Mouse (Mus musculus) urinary bladder, adult 18-20 months (tissue): ENCODE results near the gene Slc5a3.
"Not testable (repeated sequence)": the region's sequence is repeated elsewhere in the genome, so short reads cannot be mapped to it uniquely, and the experiment has no call there.

ENCODE experiments used
- DNase-seq, 2 experiments: peaks; one replicate each; pipeline ENCODE4 v3.0.0; 2022; ENCODE audit warnings: low spot score in 2 of 2, mixed read lengths in 2 of 2

The Slc5a3 gene

DNA sequence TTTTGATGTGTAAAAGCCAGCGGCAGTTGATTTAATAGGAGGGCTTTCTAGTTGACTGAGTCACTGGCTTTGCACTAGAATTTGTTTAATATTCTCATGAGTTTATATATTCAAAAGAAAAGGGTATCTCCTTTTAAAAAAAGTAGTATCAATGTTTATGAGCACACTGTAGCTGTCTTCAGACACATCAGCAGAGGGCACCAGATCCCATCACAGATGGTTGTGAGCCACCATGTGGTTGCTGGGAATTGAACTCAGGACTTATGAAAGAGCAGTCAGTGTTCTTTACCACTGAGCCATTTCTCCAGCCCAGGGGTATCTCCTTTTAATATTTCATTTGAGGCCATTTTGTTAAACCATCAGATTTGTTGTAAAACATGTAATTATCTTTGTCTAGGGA lies 4.7 kb downstream of the Slc5a3 start:
- DNase-seq, result no peak

DNA sequence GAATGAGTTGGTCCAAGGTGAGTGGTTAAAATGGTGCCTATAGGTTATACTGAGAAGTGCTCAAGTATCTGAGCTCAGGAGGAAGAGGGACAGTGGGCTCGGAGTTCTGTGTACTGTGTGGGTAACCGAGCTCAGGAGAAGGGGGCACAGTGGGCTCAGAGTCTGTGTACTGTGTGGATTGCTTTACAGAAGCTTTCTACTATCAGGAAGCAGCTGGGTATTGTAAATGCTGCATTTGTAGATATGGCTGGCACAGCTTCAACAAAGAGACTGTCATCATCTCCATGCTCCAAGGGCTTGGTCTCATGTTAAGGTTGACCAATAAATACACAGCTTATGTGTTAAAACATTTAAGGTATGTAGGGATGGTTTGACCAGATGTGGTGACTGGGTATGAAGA lies 6.7 kb downstream of the Slc5a3 start:
- no peak for DNase-seq

DNA sequence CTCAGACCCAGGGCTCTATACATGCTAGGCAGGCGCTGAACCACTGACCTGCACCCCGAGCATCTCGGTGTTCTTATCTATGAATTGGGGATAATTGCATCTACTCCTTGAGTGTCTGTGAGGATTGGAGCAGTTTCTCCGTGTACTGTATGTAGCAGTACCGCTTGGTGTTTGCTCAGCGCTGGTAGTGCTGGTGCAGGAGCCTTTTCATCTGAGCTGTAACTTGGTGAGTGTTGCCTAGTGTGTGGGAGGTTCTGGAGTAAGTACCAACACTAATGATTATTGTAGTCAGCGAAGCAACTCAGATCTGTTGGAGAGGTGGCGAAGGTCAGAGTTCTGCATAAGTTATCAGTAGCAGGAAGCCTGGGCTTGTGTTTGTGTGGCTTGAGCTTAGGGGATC lies 12.2 kb downstream of the Slc5a3 start:
- no peak for DNase-seq

DNA sequence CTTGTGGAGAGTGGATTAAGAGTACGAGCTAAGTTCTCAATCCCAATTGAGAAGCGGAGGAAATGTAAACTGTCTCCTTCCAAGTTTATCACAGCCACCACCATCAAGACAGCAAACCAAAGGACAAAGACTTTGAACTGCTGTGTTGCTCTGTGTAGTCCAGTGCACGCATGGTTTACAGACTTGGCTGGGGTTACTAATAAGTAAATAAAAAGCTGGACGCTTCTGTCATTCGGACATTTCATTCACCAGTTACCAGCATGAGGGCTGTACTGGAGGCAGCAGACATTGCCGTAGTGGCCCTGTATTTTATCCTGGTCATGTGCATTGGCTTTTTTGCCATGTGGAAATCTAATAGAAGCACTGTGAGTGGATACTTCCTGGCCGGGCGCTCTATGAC lies 18.7 kb downstream of the Slc5a3 start:
- DNase-seq, result no peak

DNA sequence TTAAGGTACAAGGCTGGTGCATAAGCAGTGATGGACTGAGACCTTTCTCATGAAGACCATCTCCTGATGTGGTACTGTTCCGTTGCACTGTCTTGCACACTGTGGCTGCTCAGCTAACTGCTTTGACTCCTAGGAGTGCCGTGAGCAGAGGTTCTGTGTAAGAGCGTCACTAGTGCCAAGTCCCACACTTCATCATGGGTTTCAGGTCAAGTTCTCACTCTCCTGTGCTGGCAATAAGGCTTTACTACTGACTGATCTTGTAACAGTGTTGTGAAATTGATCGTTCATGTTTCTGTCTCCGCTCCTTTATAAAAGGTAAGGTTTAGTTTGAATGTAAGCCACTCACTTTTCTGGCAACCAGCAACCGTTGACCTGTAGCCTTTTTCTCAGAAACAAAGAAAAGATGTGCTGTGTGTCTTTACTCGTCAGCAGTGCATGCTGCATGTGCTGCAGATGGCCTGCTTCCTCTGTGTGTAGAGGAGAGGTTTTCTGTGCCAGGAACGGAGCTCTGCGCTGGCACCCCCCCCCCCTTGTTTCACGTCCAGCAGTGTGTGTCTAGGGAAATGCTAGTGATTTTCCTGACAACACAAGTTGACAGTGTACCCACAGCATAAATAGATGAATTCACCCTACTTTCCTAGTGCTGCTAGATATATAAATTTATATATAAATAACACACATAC lies 25.8 kb downstream of the Slc5a3 start:
- DNase-seq, result no peak

DNA sequence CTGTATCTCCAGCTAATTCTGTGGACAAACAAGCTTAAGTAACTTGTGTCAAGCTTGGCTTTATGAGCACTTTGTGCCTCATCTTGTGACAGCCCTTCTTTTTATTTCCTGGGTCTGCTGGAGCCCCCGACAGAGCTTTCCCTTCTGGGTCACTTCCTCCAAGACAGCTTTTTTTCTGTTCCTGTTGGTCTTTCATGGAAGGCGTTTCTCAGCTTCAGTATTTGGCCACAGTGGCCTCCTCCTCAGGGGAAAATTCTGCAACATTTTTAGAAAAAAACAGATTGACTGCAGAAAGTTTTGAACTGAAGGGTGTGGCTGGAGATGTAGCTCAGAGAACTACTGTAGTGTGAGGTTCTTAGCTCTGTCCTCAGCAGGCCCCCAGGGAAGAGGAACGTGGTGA lies 31.1 kb downstream of the Slc5a3 start:
- no peak for DNase-seq

DNA sequence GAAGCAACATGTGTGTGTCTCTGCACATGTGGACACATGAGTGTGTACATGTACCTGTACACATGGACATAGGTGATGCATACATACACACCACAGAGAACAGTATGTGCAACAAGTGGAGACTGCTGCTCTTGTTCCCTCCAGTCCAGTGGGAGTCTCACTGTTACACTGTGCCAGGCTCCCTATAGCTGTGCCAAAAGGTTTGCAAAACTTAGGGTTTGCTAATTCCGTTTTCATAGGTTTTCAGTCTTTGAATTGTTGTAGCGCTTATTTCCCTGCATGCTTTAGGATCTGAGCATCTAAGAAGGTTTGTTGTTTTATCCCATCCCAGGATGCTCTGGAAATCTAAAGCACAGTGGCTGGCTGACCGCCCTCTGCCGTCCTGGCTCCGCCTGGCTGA lies 33.8 kb downstream of the Slc5a3 start:
- no peak for DNase-seq

DNA sequence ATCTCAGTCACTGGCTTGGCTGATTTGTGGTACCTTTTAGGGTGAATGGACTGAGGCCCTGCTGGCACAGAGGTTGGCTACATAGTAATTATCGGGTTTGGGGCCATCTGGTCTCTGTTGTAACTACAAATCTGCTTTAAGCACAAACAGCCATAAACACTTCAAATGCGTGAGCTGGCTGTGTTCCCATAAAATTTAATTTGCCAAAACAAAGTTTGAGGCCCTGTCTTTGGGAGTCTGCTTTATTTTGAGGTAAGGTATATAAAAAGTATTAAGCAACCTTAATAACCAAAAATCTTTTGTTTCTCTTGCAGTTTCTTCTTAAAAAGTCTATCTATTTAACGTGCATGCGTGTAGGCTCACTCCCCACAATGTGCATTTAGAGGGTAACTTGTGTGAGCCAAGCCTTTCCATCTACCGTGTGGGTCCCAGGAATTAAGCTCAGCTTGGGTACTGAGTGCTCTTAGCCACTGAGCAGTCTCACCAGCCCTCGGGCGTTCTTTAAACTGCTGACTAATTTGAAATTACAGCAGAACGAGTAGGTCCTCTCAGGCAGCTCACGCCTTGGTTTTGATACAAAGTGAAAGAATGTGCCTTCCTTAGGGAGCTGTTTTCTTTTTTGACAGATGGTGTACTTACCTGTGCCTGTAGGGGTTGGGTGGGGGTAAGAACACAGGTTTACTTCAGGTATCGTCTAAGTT lies 40.4 kb downstream of the Slc5a3 start:
- DNase-seq, result no peak

DNA sequence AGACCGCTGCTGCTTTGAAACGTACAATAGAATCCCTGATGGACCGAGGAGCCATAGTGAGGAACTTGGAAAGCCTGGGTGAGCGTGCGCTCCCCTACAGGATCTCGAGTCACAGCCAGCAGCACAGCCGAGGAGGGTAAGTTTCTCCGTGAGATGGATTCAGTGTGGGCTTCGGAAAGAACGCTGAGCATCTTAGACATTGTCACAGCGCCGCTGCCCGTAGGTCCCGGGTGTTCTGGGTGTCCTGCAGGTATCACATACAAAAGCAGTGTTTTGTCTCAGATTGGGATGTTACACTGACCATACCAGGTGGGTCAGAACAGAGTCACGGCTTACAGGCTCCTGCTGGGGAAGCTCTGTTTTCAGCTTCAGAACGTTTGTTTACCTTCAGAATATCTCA lies 41.5 kb downstream of the Slc5a3 start:
- no peak for DNase-seq

DNA sequence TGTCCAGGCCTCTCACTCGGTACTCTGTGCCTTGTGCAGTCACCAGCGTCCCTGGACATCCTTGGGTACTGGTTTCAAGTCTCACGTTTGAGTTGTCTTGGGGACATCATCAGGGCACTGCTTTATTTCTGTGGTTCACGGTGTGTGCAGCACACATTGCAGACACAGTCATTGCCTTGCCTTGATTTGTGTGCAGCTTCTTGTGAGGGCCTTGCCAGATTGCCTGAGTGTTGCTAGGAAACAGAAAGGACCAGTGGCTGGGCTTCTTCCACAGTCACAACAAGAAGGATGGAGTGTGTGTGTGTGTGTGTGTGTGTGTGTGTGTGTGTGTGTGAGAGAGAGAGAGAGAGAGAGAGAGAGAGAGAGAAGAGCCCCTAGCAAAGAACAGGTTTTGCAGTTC lies 42.0 kb downstream of the Slc5a3 start:
- DNase-seq, result no peak

DNA sequence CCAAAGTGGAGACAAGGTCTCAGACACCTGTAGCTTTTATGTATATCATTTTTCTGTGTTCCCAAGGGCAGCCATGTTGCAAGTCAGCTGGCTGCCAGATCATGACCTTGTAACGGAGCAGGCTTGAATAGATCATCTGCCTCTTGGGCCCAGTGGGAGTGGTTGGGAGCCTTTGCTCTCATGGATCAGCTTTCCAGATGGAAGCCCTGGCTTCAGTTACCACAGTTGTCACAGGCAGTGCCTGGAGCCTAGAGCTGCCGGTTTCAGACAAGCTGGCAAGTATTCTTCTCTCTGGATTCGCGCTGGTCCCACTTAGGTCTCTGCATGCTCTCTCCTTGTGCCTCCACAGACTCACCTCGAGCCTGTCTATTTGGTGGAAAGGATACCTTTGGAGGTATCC lies 44.0 kb downstream of the Slc5a3 start:
- no peak for DNase-seq

DNA sequence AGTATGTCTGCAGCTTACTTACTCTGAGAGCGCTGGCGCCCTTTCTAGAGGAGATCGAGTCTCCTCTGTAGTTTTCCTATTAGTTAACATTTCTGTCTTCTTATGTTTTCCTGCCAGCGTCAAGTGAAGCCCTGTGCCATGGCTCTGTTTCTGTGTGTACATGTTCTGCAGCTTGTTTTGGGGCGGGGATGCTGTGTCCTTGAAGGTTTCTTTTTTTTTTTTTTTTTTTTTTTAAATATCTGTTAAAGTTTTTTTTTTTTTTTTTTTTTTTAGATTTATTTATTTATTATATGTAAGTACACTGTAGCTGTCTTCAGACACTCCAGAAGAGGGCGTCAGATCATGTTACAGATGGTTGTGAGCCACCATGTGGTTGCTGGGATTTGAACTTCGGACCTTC lies 44.8 kb downstream of the Slc5a3 start:
- not testable (repeated sequence) for DNase-seq

DNA sequence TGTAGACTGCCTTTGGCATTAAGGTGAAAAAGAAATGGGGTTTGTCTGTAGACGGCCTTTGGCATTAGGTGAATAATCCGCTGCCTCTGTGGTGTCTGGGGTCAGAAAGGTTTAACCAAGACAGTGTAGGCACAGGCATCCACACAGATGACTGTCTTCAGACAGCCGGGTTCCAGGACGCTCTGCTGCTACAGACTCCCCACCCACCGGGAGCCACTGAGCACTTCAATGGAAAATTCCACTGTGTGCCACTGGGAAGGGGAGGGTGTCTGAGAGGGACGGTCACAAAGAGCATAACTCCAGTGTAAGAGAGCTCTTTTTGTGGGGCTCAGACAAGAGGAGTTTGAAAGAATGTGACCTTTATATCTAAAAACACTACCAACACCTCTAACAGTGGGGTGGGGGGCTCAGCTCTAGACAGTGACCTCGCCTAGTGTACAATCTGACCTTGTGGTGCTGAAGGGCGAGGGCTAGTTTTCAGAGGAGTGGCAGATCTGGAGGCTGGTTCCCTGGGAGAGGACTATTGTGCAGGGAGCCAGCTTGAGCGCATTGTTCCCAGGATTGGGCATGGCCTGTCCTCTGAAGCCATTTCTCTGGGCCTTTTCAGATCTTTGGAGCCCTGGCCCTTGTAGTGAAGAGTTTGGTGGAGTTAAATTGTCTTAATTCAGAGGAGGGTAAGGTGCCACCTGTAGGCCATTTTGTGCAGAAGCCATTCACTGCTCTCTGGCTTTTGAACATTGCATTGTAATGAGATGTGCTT lies 45.6 kb downstream of the Slc5a3 start:
- no peak for DNase-seq

DNA sequence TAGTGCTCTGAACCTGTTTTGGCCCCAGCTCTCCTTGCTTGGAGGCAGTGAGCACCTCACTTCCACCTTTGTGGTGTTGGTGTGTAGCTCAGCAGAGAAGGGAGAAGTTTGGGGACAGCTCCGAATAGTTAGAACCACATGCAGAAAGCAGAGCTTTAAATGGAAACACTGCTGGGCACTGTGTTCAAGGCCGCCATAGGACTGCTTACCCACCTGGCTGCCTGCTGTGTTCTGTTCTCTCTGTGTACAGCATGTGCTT lies 46.1 kb downstream of the Slc5a3 start:
- DNase-seq, result no peak

DNA sequence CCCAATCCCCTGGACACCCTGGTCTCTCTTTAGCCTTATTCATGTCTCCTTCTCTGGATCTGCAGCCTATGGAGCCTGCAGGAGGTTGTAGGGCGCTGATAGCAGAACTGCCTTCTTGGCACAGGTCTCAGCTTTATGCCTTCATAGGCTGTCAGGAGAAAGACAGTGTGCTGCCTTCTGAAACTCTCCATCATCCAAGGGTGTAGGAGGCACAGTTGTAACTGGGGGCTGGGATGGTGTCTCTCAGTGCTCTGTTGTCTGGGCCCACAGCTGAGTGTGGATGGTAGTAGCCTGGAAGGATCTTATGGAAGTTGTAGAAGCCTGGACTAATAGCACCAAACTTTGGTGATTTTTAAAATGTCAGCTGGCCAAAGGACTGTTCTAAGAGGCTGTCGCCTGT lies 46.8 kb downstream of the Slc5a3 start:
- DNase-seq, result no peak

DNA sequence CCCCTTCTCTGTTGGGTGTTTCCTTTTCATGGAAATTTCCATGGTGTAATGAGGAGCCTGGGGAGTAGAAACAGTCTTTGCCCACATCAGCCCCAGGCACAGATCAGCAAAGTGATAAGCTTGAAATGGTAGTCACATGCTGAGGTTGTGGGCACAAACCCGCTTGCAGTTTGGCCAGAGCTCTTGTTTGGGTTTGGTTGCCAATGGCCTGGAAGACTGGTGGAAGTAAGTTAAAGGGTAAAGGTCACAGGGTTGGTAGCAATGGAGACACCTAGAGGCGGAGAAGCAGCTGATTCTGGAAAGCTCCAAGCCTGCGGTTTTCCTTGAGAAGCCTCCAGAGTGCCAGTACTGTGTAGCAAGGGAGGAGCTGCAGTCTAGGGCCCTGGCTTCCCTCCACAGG lies 47.5 kb downstream of the Slc5a3 start:
- no peak for DNase-seq

DNA sequence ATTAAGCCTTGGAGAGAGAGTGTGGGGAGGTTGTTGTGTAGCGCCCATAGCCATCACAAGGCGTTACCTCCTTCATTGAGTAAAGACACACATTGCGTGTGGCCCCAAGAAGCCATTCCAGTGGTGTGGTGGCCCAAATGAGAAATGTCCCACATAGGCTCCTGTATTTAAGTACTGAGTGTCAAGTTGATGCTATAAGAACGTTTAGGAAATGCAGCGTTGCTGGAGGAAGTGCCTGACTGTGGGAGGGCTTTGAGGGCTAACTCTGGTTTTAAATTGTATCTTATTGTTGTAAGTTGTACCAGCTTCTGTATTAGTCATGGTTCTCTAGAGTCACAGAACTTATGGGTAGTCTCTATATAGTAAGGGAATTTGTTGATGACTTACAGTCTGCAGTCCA lies 49.2 kb downstream of the Slc5a3 start:
- DNase-seq, result no peak

DNA sequence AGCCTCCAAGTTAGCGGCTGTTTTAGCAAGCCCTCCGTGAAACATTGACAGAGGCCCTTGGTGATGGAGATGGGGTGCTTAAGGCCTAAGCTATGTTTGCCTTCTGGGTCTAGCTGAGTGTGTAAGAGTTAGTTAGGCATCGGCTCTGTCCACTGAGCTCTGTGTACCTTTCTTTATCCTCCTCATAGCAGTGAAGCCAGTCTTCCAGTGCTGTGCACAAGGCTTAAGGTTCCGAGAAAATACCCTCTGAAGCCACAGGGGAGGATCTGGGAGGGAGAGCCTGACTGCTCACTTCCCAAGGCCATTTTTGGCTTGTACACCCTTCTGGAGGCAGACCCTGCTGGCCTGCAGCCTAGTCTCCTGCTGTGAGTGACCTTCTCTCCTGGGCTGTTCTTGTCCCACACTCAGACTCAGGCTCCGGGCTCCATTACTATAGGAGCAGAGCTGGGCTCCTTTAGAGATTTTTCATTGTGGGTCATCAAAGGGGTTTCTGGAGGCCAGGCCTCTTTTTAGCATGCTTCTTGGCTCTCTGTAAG lies 56.7 kb downstream of the Slc5a3 start:
- DNase-seq, result no peak

DNA sequence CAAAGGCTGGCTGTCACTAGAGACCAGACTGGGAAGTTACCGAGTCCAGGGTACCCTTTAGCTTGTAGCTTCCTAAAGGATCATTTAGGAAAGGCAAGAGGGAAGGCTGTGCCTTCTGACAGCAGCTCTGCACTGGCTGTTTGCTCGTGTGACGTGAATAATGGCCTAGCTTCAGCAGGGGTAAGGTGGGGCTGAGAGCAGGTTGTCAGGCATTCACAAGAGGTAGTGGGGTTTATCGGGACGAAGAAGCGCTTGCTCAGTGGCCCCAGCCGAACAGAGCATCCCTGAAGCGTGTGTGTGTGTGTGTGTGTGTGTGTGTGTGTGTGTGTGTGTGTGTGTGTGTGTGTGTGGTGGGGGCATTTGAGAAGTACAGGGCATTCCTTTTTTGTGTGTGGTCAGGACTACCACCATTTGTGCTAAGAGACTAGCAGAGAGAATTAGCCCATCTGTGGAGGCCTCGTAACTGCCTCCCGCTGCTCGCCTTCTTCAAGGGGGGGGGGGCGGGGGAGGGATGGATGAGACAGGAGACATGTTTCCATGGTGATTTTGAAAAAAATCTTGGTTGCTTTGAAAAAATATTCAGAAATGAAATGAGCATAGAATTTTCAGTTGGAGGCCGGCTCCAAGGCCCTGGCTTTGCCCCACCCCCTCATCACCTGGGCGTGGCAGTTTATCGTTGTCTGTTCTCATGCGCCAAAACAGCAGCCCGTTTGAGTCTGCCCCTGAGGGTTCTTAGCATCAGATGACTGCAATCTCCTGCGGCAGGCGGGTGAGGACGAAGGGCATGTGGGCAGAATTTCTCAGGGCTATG lies 57.7 kb downstream of the Slc5a3 start:
- DNase-seq, result no peak

DNA sequence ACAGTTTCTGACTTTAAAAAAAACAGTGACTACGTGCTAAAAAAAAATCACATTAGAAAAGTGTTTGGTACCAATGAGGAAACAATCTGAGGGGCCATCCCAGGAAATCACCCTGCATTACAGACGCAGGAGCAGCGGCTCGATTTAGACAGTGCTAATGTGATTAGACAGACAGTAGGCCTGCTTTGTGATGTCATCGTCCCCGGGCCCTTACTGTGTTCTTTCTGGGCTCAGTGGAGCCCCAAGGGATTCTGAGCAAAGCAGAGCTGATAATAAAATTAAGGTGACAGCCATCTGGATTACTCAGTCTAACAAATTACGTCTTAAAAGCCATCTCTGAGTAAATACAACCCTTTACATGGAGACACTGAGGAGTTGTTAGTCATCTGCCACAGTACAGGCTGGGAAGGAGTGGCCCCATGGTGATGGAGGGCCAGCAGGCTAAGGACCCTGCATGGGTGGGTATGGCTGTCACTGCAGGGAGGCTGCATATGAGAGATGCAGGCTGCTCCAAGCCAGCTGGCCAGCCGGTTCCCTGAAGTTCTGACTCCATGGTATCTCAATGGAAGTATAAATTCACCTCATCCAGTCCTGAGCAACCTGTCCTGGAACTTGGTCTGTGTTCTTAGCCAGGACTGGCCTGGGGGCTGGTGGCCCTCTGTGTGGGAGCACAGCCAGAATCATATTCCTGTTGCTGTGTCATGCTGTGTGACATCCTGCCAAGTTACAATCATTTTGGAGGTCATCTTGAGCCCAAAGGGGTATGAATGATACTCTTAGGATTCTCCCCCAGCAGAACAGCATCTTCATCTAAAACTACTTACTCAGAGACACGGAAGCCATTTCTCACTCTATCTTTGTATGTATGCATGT lies 59.5 kb downstream of the Slc5a3 start:
- no peak for DNase-seq

DNA sequence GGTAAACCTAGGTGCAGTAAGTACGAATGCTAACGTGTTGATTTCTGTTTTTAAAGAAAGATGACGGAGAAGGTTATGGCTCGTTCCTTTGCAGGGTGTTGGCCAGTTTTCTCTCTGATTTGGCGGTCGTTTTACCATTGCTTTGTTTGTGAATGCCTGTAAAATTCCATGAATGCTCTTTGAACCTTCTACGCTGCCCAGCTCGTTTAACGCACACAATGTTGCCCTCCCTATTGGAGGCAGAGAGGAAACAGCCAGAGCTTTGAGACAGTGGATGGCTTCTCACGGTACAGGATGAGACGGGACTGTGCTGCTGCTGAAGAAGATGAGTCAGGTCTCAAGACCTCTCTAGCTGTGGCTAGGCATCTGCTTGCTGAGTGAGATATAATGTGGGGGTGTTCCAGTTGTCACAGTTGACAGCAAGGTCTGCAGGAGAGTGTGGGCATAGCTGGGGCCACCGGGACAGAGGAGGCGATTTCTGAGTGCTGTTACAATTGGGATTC lies 60.9 kb downstream of the Slc5a3 start:
- DNase-seq, result no peak
